Mouse (Mus musculus) urinary bladder, postnatal 10 days (tissue): ENCODE data around the gene Zeb2.
"Not testable (repeated sequence)": the region's sequence is repeated elsewhere in the genome, so short reads cannot be mapped to it uniquely, and the experiment has no call there.

Experiments used
- DNase-seq: peaks from one replicate; pipeline ENCODE4 v3.0.0; 2022; ENCODE audit warnings: low spot score

The Zeb2 gene

DNA sequence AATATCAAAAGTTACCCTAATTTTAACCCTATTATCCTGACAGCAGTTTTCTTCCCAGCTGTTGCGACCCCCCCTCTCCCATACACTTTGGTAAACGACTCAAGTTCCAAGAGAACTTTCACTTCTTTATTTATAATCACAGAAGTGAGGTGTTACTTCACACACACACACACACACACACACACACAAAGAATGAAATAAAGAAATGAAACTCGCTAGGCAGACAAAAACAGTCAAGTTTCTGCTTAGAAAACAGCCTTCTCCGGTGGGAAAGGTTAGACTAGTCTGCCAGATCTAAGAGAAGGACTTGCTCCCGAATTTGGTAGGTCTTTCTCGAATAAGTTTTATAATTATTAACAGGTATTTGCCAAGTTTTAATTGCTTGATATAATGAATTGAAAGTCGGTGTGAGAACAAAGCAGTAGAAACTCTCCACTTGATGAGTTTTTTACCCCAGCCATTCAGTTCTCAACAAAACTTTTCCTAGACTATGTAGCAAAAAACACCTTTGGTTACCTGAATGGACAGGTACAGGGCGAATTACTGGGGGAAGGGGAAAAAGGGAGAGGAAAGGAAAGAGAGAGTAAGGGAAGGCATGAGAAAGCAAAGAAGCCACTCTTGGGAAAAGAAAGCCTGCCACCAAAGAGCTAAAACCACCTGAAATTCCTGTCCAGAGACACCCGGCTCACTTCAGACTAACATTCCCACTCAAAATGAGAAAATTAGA is 5.0 kb downstream of the Zeb2 start:
- DNase-seq = no peak

DNA sequence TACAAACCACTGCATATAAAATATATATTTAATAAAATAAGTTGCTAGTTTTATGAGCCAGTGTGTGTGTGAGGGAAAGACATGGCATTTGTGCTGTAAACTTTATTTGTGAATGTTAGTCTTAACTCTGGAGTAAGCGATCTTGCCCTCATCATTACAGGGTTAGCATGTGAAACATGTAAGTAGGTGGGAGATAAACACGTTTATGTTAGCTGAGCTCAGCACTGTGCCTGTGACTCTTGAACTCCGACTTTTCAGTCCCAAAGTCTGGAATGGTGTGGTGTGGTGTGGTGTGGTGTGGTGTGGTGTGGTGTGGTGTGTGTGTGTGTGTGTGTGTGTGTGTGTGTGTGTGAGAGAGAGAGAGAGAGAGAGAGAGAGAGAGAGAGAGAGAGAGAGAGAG is 5.6 kb downstream of the Zeb2 start:
- not testable (repeated sequence) for DNase-seq

DNA sequence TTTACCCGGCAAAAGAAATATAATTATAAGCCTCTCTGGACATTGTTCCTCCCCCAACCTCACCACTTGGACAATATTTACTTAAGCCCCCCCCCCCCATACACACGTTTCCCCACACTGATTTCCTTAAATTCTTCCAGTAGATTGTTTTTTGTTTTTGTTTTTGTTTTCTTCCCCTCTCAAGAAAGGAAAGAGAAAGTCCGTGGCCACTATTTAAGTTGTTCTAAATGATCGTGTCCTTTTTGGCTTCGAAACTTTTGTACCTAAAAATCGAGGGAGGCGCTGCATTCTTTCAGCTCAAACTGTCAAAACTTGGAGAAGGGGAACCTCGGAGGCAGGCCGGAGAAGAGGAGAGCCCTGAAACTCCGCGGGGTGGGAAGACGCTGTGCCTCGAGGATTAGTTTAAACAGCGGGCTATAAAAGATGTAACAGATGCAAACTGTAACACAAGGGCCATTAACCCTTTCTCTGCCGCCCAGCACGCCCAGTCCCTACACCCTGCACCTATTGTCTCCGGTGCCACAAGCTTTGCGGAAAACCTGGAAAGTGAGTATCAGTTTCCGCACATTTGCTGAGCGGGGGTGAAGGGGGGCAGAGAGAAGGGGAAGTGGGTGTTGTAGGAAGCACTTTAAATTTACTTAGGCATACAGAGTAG is 6.3 kb downstream of the Zeb2 start:
- DNase-seq = no peak

DNA sequence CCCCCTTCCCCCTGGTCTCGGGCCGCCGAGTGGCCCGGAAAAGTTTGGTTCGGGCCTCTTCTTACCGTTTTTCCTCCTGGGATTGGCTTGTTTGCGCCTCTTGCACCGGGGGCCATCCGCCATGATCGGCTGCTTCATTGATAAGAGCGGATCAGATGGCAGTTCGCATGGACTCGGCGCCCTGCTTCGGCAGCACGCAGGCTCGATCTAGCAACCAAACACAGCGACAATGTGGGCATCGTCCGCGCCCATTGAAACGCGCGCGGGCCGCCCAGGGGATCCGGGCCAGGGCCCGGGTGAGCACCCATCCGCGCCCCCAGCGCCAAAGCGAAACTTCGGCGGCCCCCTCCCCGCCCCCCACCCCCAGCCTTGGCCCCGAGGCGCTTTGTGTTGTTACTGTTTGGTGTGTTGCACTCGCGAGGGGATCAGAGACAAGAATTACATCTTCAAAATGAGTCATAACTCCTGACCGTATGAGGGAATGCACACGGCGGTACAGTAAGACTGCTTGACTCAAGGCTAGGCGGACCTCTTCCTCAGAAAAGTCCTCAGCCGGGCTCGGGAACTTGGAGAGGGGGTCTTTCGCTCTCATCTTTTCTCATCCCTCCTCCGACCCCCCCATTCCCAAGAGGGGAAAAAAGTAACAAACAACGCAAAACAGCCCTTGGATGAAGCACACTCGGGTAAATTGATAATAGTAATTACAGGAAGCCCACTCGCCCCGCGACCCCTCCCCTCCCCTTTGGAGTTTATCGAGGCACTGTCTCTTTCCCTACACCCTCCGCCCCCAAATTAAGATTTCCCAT is 7.0 kb downstream of the Zeb2 start:
- DNase-seq = no peak

DNA sequence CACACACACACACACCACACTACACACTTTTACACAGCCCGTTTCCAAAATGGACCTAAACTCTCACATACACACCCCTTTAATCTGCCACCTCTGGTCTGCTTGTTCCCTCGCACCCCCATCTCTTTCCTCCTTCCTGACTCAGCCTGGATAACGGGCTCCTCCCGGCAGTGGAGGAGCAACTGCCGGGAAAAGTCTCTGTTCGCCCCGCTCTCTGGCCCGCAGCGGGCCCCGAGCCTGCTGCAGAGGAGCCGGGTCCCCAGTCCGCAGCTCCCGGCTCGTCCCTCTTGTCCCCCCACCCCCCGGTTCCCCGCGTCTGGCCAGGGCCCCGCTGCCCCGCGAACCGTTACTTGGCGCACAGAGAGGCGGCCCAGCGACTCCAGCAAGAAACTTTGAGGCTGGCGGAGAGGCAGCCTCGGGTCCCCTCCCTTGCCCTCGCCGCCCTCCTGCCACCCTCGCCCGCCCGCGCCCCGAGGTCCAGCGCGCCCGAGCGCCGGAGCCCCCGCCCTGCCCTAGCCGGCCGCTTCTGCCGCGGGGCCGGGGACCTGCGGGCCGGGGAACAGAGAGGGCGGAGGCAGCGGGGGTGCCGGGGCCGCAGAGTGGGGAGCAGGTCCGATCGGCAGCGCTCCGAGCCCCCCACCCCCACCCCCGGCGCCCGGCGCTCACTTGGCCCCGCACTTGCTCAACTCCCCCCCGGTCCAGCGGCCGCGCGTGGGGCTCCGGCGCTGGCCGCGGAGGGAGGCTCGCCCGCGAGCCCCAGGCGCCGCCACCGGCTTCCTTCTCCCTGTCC is 7.8 kb downstream of the Zeb2 start:
- no peak for DNase-seq

DNA sequence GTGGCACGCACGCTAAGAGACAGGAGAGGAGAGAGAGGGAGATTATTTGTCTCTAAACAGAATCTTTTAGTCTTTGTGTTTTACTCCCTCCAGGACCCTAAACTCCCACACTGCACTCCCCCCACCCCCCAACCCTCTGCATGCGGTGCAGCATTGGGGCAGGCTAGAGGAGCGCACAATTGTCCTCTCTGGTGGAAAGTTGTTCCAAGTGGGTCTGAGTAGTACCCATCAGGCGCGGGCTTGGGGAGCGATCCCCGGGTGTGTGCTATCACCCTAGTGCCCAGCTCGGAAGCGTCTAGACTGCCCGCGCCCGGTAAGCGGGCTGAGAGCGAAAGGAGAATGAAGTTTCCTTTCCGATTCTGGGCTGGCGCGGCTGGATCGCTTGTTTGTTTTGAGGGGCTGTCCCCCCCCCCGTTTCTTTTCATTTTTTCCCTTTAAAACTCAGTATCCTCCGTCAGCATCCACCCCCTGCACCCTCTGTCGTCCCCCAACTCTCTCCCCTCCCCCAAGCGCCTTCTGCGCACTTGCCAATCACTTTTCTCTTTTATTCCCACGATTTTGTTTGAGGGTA is 8.6 kb downstream of the Zeb2 start:
- no peak for DNase-seq

DNA sequence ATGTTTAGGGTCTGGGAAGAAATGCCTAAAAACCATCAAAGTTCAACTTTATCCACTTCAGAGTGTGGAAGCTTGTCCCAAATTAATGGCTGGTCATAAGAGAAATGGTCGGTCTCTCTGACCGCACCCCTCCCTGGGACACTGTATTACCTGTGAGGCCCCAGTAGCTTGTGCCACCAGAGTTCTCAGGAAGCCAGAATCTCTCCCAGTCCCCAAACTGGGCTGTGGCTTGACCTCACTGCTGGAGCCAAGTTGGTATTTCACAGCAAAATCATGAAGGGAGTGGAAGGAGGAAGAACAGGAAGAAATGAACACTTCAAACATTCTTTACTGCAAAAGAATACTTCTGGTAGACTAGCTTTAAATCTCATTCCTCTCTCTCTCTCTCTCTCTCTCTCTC is 9.6 kb downstream of the Zeb2 start:
- DNase-seq = no peak

DNA sequence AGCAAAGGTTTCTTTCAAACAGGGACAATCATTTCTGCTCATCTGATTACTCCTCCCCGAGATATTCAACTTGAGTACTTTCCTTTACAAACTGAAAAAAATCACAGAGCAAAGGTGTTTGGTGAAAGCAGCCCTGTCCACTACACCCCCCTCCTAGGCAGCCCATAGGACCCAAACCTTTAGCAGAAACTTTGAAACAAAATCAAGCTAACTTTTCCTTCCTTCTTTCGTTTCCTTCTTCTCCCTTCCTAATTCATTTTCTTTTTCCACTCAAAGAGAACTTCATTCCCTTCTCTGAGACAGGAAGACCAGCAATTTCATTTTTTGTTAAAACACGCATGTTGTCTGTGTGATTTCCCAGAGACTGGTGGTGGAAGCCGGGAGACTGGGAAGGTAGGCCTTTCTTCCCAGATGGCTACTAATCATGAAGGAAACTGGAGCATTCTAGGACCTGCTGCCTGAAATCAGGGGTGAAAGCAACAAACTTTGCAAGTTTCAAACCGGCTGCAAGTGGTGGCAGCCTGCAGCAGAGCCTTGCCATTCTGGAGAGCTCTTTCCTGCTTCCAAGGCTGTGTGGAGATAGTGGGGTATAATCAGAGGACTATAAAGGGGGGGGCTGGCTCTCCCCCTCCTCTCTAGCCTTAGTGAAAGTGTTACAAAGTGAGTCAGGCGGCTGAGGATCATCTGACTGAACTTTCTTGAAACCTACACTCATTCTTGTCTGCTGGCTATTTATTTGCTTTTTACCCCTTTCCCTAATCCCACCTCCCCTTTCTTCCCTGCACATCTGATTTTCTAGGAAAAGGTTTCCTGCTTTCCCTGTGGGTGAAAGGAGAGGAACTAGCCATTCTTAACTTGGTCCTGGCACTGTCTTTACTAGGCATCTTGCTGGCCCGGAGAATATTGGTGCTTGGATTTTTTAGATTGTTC is 11.0 kb downstream of the Zeb2 start:
- DNase-seq = no peak

DNA sequence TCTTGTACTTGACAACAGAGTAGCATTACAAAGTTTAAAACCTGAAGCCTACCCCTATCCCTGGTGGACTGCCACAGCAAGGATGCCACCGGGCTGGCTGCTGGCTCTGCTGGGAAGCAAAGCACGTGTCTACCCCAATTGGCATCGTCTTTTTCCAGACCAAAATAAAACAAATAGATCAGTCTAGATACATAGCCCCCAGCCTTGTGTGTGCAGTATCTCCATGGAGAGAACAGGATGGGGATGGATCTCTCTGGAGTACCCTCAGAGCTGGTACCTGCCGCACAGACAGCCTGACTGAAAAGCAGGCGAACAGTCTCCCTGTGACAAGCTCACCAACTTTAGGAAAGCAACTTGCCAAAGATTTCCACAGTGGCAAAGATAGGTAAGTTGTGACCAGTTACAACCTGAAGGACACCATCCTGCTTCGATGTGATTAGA is 11.9 kb downstream of the Zeb2 start:
- DNase-seq = no peak

DNA sequence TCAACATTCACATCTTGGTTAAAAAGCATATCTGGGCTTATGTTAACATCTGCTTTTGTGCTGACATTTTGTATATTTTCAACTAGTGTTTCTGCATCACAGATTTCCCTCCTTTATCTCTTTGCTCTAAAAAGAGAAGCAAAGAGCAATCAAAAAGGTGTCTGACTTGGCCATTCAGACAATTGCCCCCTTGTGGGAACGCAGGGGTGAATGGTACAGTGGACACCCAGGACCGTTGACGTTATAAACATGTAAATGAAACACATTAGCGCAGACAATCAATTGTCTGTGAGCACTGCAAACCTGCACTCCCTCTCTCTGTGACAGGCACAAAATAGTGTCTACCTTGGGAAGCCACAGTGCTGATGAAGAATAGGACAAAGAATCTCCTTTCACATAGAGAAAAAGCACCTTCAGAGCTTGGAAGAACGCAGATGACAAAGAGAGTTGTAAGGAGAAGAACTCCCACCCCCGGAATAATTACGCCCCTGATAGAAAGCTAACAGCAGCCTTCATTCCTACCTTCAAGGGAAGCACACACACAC is 12.6 kb downstream of the Zeb2 start:
- no peak for DNase-seq

DNA sequence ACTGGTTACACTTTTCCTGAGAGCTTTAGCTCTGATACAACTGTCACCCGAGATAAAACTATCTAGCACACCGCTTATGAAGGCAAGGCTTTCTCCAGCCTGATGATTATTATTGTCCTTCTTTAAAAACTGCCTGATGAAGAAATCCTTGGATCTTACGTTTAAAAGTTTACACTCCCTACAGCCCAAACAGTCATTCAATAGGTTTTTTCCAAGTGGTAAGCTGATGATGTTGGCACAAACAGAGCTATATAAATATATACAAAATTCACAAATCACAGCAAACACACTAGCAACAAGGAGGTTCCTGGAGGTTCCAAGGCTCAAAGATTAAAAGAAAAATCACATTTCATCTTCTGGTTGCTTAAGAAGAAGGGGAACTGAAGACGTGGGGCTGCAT is 13.1 kb downstream of the Zeb2 start:
- DNase-seq = no peak

DNA sequence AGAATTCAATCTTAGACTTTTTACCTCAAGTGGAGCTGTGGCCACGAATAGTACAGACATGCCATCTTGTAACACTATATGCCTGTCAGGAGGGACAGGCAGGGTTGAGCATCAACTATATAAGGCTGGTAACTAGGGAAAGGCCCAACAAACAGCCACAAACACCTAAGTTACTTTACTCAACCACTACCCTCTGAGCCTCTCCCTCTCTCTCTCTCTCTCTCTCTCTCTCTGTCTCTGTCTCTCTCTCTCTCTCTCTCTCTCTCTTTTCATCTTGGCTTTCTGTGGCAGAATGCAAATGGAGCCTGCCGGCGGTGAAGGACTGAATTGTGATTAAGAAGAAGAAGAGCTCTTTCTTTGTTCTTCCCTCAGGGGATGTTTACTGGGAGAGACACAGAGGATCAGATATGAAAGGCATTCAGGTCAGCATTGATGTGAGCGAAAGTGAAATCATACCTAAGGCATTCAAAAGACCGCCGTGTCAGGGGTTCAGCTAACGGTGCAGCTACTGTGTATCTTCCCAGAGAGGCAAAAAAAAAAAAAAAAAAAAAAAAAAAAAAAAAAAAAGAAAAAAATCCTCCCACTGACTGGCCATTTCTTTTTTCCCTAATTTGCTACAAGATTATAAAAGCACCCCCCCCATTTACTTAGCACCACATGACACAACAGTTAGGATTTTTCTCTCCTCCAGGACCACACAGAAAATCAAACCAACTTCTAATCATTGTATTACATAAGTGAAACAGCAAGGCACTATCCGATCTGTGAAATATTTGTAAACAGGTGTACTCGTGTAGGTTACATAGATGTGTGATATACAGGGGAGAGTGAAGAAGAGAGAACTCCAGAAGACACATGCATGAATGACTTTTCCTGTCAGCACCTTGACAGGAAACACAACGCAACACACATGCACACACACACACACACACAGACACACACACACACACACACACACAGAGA is 13.9 kb downstream of the Zeb2 start:
- no peak for DNase-seq

DNA sequence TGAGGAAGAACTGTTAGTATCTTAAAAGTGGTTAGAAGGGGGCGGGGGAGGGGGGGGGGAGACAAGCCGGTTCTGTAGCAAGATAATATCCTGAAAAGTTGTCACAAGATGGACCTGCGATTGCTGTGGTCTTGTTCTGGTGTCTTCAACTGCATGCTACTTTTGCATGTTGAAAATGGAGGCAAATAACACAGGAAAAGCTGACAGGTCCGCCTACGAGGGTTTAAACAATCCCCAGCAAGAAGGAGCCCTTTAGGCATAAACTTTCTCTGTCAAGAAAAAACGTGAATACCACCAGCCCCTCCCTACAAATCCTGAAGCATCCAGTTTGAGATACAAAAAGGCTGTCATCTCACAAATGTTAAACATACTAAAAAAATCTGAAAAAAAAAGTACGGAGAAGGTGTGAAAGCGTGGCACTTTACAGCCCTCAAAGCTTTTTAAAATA is 15.0 kb downstream of the Zeb2 start:
- DNase-seq = no peak

DNA sequence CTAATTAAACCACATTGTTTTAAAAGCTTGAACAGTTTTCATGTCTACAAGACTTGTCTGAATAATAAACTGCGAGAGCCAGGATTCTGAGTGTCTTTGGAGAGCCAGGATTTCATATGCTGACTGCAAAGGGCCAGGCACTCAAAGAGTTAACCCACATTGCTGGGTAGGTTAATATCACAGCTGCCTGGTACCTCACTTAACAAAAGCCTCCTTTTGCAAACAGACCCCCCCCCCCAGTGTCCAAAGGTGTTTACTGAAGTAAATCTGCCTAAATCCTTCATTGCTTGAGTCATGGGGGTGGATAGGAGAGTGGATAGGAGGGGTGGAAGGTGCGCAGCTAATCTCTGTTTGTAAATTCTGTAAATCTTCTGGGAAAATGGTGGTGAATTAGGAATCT is 15.6 kb downstream of the Zeb2 start:
- DNase-seq = no peak

DNA sequence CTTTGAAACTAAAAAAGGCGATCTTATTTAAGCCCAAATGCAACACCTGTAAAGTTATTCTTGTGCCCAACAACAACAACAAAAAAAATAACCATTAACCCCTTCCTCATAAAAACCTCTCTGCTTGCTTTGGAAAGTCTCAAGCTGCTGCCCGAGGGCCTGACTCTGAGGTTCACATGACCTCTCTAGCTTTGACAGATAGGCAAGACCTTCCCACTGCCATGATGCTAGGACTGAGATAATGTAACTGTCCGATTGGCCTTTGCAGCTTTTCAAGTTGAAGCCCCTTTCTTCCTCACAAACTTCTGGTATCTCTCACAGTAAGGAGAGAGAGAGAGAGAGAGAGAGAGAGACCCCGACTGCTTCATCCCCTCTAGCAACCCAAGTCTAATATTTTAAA is 16.2 kb downstream of the Zeb2 start:
- DNase-seq = no peak

DNA sequence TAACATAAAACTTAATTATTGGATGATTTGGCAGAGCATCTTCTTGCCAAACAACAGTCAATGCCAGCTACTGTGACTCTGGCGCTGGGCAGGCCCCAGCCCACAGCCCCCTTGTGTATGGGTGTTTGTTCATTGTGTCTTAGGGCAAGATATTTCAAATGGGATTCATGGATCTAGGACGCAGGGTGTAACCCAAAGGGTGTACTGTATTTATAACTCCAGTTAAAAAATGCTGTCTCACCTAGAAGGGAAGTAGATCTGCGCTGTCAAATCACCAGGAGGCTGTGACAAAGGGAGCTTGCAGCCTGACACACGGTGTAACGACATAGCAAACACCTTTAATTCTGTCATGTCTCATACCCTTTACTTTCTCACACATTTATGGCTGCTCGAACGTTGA is 16.6 kb downstream of the Zeb2 start:
- DNase-seq = no peak

DNA sequence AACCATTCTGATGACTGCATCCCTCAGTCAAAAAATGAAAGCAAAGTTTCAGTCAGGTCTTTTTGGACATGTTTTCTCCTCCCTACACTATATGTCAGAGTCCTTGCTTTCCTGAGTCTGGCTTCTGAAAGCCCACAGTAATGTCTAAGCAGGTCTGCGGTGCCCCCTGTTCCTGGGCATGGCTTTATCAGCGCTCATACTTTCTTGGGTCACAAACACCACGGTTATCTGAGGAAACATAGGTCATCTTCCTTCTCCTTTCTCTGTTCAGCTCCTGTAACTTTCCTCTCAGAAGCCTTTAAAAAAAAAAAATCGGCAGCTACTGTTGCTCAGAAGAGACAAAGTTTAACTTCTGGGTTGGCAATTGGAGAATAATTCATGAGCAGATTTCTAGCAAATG is 17.2 kb downstream of the Zeb2 start:
- no peak for DNase-seq

DNA sequence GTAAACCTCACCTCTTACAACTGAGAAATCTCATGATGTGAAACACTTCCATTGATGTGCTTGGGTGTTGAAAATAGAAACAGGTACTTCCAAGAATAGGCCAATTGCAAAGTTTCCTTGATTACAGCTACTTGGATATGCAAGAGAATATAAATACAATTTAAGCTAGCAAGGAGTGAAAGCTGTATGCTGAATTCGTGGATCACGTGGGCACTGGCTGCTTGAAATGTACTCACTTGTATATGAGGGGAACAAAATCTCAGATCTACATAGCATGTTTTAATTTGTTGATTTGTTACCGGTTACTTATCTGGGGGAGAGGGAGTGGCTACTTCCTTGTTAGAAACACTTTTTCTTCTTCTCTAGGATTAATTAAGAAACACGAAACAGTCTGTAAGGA is 18.1 kb downstream of the Zeb2 start:
- no peak for DNase-seq

DNA sequence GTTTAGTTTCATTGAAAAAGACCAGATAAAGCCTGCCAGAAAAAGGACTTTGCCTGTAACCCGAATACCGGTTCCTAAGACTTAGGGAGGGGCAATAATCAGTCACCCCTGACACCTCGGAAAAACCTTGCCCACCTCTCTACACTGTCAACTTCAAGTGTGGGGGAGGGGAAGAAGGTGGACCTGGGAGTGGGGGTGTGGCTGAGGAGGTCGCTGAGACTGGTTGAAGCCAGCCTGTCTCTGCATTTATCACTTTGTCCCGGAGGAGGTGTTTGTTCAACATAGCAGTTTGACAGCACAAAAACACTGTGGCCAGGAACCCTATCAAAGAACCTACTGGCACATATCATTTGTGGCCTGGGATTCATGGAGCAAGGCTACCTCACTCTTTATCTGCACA is 19.2 kb downstream of the Zeb2 start:
- no peak for DNase-seq
